ENCODE assay signal across 8 mouse cellular contexts in the genomic region with DNA sequence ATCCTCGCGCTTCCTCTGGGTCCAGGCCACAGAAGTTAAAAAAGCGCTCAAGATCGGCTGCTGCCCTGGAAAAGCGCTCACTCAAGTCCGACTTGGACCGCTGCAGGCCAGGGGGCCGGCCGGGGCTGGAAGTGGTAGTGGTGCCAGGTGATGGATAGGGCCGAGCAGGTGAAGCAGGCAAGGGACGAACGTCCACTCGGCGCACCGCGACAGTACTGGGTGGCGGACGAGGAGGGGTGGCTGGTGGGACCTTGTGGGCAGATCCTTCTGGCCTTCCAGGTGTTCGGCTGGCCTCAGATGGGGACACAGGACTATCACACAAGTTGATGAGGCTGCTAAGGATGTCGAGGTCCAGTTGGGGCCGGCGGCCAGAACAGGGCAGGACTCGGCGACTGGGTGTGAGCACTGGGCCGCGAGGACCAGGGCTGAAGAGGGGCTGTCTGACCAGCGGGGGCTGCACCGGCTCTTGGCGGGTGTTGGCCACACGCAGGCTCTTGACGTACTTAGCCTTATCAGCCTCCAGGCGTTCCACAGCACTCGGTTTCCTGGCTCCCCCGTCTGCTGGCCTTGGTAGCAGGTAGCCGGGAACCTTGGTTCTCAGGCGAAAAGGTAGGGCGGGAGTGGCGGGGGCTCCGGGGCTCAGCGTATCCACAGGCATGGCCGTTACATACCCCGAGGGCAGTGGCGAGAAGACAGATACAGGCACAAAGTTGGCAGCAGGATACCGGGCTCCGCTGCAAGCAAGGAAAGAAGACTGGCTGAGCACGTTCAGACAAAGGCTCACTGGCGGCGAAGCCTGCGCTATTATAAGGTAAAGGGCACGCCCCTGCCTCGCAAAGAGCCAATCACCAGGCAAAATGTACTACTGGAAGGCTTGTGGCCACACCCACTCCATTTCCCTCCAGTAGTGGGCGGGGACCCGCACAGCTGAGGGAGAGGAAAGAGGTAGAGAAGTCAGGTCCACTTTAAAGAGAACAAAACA. TPM values are rescaled to one million over a fixed set of nuclear protein-coding genes. Genes with fewer than 3 reads are reported as not detected.
A peak's percentile ranks its signal among the peaks of the same experiment; 100 is the strongest.
DNase-seq lines count a peak whose midpoint lies in the region; ATAC-seq and TF ChIP-seq lines count a peak whose summit lies in the region.

No protein-coding gene starts in this region.

- peaks cover 15% of the 10 kb centered on the region; the same call in 1 of the 2 replicates for H3K36me3 ChIP-seq in heart, embryonic 12.5 days
- peaks cover 17% of the 10 kb centered on the region; the same call in 1 of the 2 replicates for H3K36me3 ChIP-seq in kidney, embryonic 14.5 days (ENCODE audit: control insufficient read depth, insufficient read depth, low read length)
- peaks cover 9% of the 10 kb centered on the region; the same call in 1 of the 2 replicates for H3K36me3 ChIP-seq in limb, embryonic 15.5 days
- no peaks in the 10 kb centered on the region for H3K36me3 ChIP-seq in midbrain, postnatal 0 days (ENCODE audit: insufficient read depth, low read length)

- ATAC-seq in cerebellum, adult (ENCODE audit: insufficient number of reproducible peaks, low FRiP score, low TSS enrichment) = no peak
- ATAC-seq in heart, embryonic 12.5 days (ENCODE audit: insufficient number of reproducible peaks, low FRiP score) = peak; percentile 88
- peak; percentile 88 for ATAC-seq in kidney, embryonic 14.5 days (ENCODE audit: low FRiP score, low TSS enrichment)
- peak; percentile 64 for ATAC-seq in limb, embryonic 15.5 days (ENCODE audit: insufficient number of reproducible peaks, low FRiP score, low TSS enrichment, low read depth)
- ATAC-seq in midbrain, postnatal 0 days (ENCODE audit: low FRiP score) = peak; percentile 88

- peak; percentile 46 for DNase-seq in cerebellum, adult 11-12 months
- peak; percentile 66 for DNase-seq in fat pad, adult 2 months (ENCODE audit: extremely low read depth, low read depth, low spot score)
- DNase-seq in midbrain, postnatal 0 days (ENCODE audit: low spot score) = peak; percentile 95
- DNase-seq in spleen, postnatal 14 days (ENCODE audit: low spot score in 2 of 2) = peak; percentile 57 to 68

- WGBS in heart, embryonic 12.5 days = 34% methylated on average over 53 of the region's 53 CpGs
- 53% methylated on average over 53 of the region's 53 CpGs for WGBS in kidney, embryonic 14.5 days
- 49% methylated on average over 53 of the region's 53 CpGs for WGBS in limb, embryonic 15.5 days
- 43% methylated on average over 53 of the region's 53 CpGs for WGBS in midbrain, postnatal 0 days

- TF ChIP-seq CTCF in midbrain, postnatal 0 days (IDR thresholded peaks at IDR 0.05) = peak; percentile 34

- H3K9ac ChIP-seq in heart, embryonic 12.5 days = peak overlapping the region; percentile 50
- peak overlapping the region; percentile 51 for H3K9ac ChIP-seq in kidney, embryonic 14.5 days (ENCODE audit: low read depth, low read length)
- H3K9ac ChIP-seq in limb, embryonic 15.5 days = 0 out of 2 replicates have a peak overlapping the region, but pooled peaks have one; percentile 7
- peak overlapping the region; percentile 65 for H3K9ac ChIP-seq in midbrain, postnatal 0 days (replicated peaks; ENCODE audit: low read length, poor library complexity, severe bottlenecking)

- H3K4me3 ChIP-seq in heart, embryonic 12.5 days = peak overlapping the region; percentile 42
- H3K4me3 ChIP-seq in kidney, embryonic 14.5 days (ENCODE audit: low read length) = peak overlapping the region; percentile 27
- peak overlapping the region; percentile 37 for H3K4me3 ChIP-seq in limb, embryonic 15.5 days
- H3K4me3 ChIP-seq in midbrain, postnatal 0 days (ENCODE audit: low read depth, low read length) = peak overlapping the region; percentile 38

- peaks cover 63% of the 10 kb centered on the region for H3K27me3 ChIP-seq in heart, embryonic 12.5 days (replicated peaks)
- H3K27me3 ChIP-seq in kidney, embryonic 14.5 days (ENCODE audit: control insufficient read depth, insufficient read depth, low read length) = peaks cover 8% of the 10 kb centered on the region; the same call in 1 of the 2 replicates
- H3K27me3 ChIP-seq in limb, embryonic 15.5 days = peaks cover 15% of the 10 kb centered on the region
- no peaks in the 10 kb centered on the region for H3K27me3 ChIP-seq in midbrain, postnatal 0 days (ENCODE audit: insufficient read depth, low read length)

- H3K4me2 ChIP-seq in heart, embryonic 12.5 days = peak overlapping the region; percentile 74
- peak overlapping the region; percentile 48 for H3K4me2 ChIP-seq in kidney, embryonic 14.5 days (replicated peaks; ENCODE audit: low read depth, low read length)
- peak overlapping the region; percentile 58 for H3K4me2 ChIP-seq in limb, embryonic 15.5 days
- H3K4me2 ChIP-seq in midbrain, postnatal 0 days (ENCODE audit: low read depth, low read length, poor library complexity, severe bottlenecking) = peak overlapping the region; percentile 72

- peaks cover 37% of the 10 kb centered on the region for H3K4me1 ChIP-seq in heart, embryonic 12.5 days (replicated peaks)
- peaks cover 46% of the 10 kb centered on the region for H3K4me1 ChIP-seq in kidney, embryonic 14.5 days (ENCODE audit: control insufficient read depth, insufficient read depth, low read length)
- H3K4me1 ChIP-seq in limb, embryonic 15.5 days = peaks cover 48% of the 10 kb centered on the region
- peaks cover 25% of the 10 kb centered on the region; the same call in 1 of the 2 replicates for H3K4me1 ChIP-seq in midbrain, postnatal 0 days (ENCODE audit: insufficient read depth, low read length)

- H3K9me3 ChIP-seq in heart, embryonic 12.5 days (replicated peaks) = no peaks in the 10 kb centered on the region
- no peaks in the 10 kb centered on the region for H3K9me3 ChIP-seq in kidney, embryonic 14.5 days (ENCODE audit: control insufficient read depth, low read length)
- no peaks in the 10 kb centered on the region for H3K9me3 ChIP-seq in limb, embryonic 15.5 days
- H3K9me3 ChIP-seq in midbrain, postnatal 0 days (ENCODE audit: low read length) = no peaks in the 10 kb centered on the region

- peak overlapping the region; percentile 40; the same call in 1 of the 2 replicates for H3K27ac ChIP-seq in heart, embryonic 12.5 days (ENCODE audit: poor library complexity, severe bottlenecking)
- 0 out of 2 replicates have a peak overlapping the region, but pooled peaks have one; percentile 17 for H3K27ac ChIP-seq in kidney, embryonic 14.5 days (ENCODE audit: low read depth, low read length)
- H3K27ac ChIP-seq in limb, embryonic 15.5 days = peak overlapping the region; percentile 5; the same call in 1 of the 2 replicates
- peak overlapping the region; percentile 73 for H3K27ac ChIP-seq in midbrain, postnatal 0 days (ENCODE audit: low read depth, low read length)

RNA-seq across cellular contexts. Expression of a gene that starts 9.5 kb away (rescaled TPM):
- polyA plus RNA-seq in heart, embryonic 12.5 days (2016; fragmentation: Nextera tagmentation; extraction: Ambion mirVana) = 10.3 and 10.9 TPM in 2 replicates
- polyA plus RNA-seq in kidney, embryonic 14.5 days (2014; fragmentation: Nextera tagmentation; extraction: Ambion mirVana) = 19.7 and 29.9 TPM in 2 replicates
- 23.3 and 23.4 TPM in 2 replicates for polyA plus RNA-seq in limb, embryonic 15.5 days (2015; fragmentation: Nextera tagmentation; extraction: Ambion mirVana)
- 25.9 and 28.7 TPM in 2 replicates for total RNA-seq in midbrain, postnatal 0 days (2014; rRNA removed)
- polyA plus RNA-seq in midbrain, postnatal 0 days (2015; fragmentation: Nextera tagmentation; extraction: Ambion mirVana) = 36.1 and 43.5 TPM in 2 replicates

RNA-seq across cellular contexts. Expression of a gene that starts 25.8 kb away (rescaled TPM):
- polyA plus RNA-seq in heart, embryonic 12.5 days (2016; fragmentation: Nextera tagmentation; extraction: Ambion mirVana) = 0.34 and 0.45 TPM in 2 replicates
- 3.4 and 6.8 TPM in 2 replicates for polyA plus RNA-seq in kidney, embryonic 14.5 days (2014; fragmentation: Nextera tagmentation; extraction: Ambion mirVana)
- 8.4 and 9.7 TPM in 2 replicates for polyA plus RNA-seq in limb, embryonic 15.5 days (2015; fragmentation: Nextera tagmentation; extraction: Ambion mirVana)
- total RNA-seq in midbrain, postnatal 0 days (2014; rRNA removed) = 2.6 and 3.5 TPM in 2 replicates
- 2.2 and 2.6 TPM in 2 replicates for polyA plus RNA-seq in midbrain, postnatal 0 days (2015; fragmentation: Nextera tagmentation; extraction: Ambion mirVana)

RNA-seq across cellular contexts. Expression of a gene that starts 59.5 kb away (rescaled TPM):
- 0.13 and 0.20 TPM in 2 replicates for polyA plus RNA-seq in heart, embryonic 12.5 days (2016; fragmentation: Nextera tagmentation; extraction: Ambion mirVana)
- 1.0 and 1.1 TPM in 2 replicates for polyA plus RNA-seq in kidney, embryonic 14.5 days (2014; fragmentation: Nextera tagmentation; extraction: Ambion mirVana)
- 0.60 and 0.68 TPM in 2 replicates for polyA plus RNA-seq in limb, embryonic 15.5 days (2015; fragmentation: Nextera tagmentation; extraction: Ambion mirVana)
- 0.24 and 0.38 TPM in 2 replicates for total RNA-seq in midbrain, postnatal 0 days (2014; rRNA removed)
- polyA plus RNA-seq in midbrain, postnatal 0 days (2015; fragmentation: Nextera tagmentation; extraction: Ambion mirVana) = 0.09 and 0.25 TPM in 2 replicates

Comparison
In these comparisons a context has a peak if more than half of its experiments do, and no peak if none do; other contexts are left out.
1. H3K27ac ChIP-seq: peak in every context shown above with its lines; median percentile 73 in midbrain, postnatal 0 days; 40 in heart, embryonic 12.5 days; 17 in kidney, embryonic 14.5 days; 5 in limb, embryonic 15.5 days.
2. H3K9ac ChIP-seq: peak in every context shown above with its lines; median percentile 65 in midbrain, postnatal 0 days; 51 in kidney, embryonic 14.5 days; 50 in heart, embryonic 12.5 days; 7 in limb, embryonic 15.5 days.